Mouse (Mus musculus) cerebellum, adult (tissue): ENCODE results near the gene Atp5l.
"Not testable (repeated sequence)": the region's sequence is repeated elsewhere in the genome, so short reads cannot be mapped to it uniquely, and the experiment has no call there.

Source experiments
- ATAC-seq: cut with Nextera tagmentation; 2 replicates; pipeline ENCODE4 v1.9.2; 2017; ENCODE audit warnings: mild to moderate bottlenecking, moderate library complexity, mixed read lengths; ENCODE audit not compliant: insufficient number of reproducible peaks, low FRiP score, low TSS enrichment

The Atp5l gene

GRCm38 (mm10) chr9:44920374-44921122 is at the start of gene Atp5l:
Gene Atp5l (minus strand): TSS chr9:44920742.
- peak; percentile 85; the same call in 1 of the 2 replicates for ATAC-seq

GRCm38 (mm10) chr9:44969450-44969849 is 48.9 kb upstream of the Atp5l start:
- ATAC-seq, result no peak

- ATAC-seq, result not testable (repeated sequence)
Observed at GRCm38 (mm10) chr9:44967763-44968162, 47.2 kb upstream of the Atp5l start.

- 0 out of 2 replicates have a peak, but pooled peaks have one; percentile 40 for ATAC-seq
Observed at GRCm38 (mm10) chr9:44966815-44967242, 46.3 kb upstream of the Atp5l start.

- ATAC-seq, result no peak
Observed at GRCm38 (mm10) chr9:44965833-44966466, 45.4 kb upstream of the Atp5l start.

GRCm38 (mm10) chr9:44965126-44965832 is 44.7 kb upstream of the Atp5l start, which contains the start of gene Ube4a:
Gene Ube4a (minus strand): TSS chr9:44965600.
- peak; percentile 92 for ATAC-seq

- no peak for ATAC-seq
Observed at GRCm38 (mm10) chr9:44954432-44954831, 33.9 kb upstream of the Atp5l start.

- no peak for ATAC-seq
Observed at GRCm38 (mm10) chr9:44947836-44948235, 27.3 kb upstream of the Atp5l start.

GRCm38 (mm10) chr9:44946185-44946695 is 25.7 kb upstream of the Atp5l start:
- ATAC-seq, result no peak

GRCm38 (mm10) chr9:44942421-44942820 is 21.9 kb upstream of the Atp5l start:
- peak; percentile 91; the same call in 1 of the 2 replicates for ATAC-seq

- ATAC-seq, result 0 out of 2 replicates have a peak, but pooled peaks have one; percentile 26
Observed at GRCm38 (mm10) chr9:44941756-44942155, 21.2 kb upstream of the Atp5l start.

- no peak for ATAC-seq
Observed at GRCm38 (mm10) chr9:44921543-44921942, 1.0 kb upstream of the Atp5l start.

- peak; percentile 76; the same call in 1 of the 2 replicates for ATAC-seq
Observed at GRCm38 (mm10) chr9:44921123-44921468, 554 bp upstream of the Atp5l start.

- no peak for ATAC-seq
Observed at GRCm38 (mm10) chr9:44919606-44920005, 936 bp downstream of the Atp5l start.

GRCm38 (mm10) chr9:44916196-44916595 is 4.3 kb downstream of the Atp5l start:
- no peak for ATAC-seq

GRCm38 (mm10) chr9:44914706-44915105 is 5.8 kb downstream of the Atp5l start:
- no peak for ATAC-seq

GRCm38 (mm10) chr9:44911365-44911764 is 9.2 kb downstream of the Atp5l start:
- no peak for ATAC-seq

GRCm38 (mm10) chr9:44905620-44906019 is 14.9 kb downstream of the Atp5l start:
- peak; percentile 43; the same call in 1 of the 2 replicates for ATAC-seq

GRCm38 (mm10) chr9:44904964-44905363 is 15.6 kb downstream of the Atp5l start:
- peak; percentile 89 for ATAC-seq

- ATAC-seq, result no peak
Observed at GRCm38 (mm10) chr9:44903856-44904255, 16.7 kb downstream of the Atp5l start.

GRCm38 (mm10) chr9:44900402-44900801 is 20.1 kb downstream of the Atp5l start:
- ATAC-seq, result no peak
